Mouse (Mus musculus): ENCODE measurements around the gene Ccdc9. TPM values are rescaled to one million over a fixed set of nuclear protein-coding genes. Genes with fewer than 3 reads are reported as not detected.

The Ccdc9 gene
- polyA plus RNA-seq, 1 experiment from 2014 or later = 16.2 TPM

GRCm38 (mm10) chr7:16287016-16287415 is 421 bp upstream of the Ccdc9 start:
- DNase-seq (ENCODE audit: low spot score) (no peak), ATAC-seq (replicated peaks; ENCODE audit: insufficient number of reproducible peaks, low FRiP score, low TSS enrichment, low read depth) (no peak)
- peak overlapping the region; percentile 53 for H3K4me3 ChIP-seq (ENCODE audit: low read depth, low read length)
- H3K4me1 ChIP-seq (ENCODE audit: control insufficient read depth, insufficient read depth, low read length) = no peaks in the 10 kb centered on the region
- peak overlapping the region; percentile 37 for H3K4me2 ChIP-seq (ENCODE audit: low read depth, low read length)
- no peaks in the 10 kb centered on the region for H3K9me3 ChIP-seq (replicated peaks; ENCODE audit: control insufficient read depth, low read length)
- H3K36me3 ChIP-seq (replicated peaks; ENCODE audit: control insufficient read depth, insufficient read depth, low read depth, low read length) = peaks cover 7% of the 10 kb centered on the region; the same call in 1 of the 2 replicates
- peak overlapping the region; percentile 64 for H3K9ac ChIP-seq (replicated peaks; ENCODE audit: low read length)
- no peaks in the 10 kb centered on the region for H3K27me3 ChIP-seq (ENCODE audit: control insufficient read depth, insufficient read depth, low read length)
- WGBS = 82% methylated on average over 2 of the region's 2 CpGs
- H3K27ac ChIP-seq (replicated peaks; ENCODE audit: low read depth, low read length) = no peak overlapping the region

GRCm38 (mm10) chr7:16285450-16286025 is 1.1 kb downstream of the Ccdc9 start:
- Histone ChIP-seq H3K4me3 (ENCODE audit: low read depth, low read length) (peak overlapping the region; percentile 53), H3K9me3 (replicated peaks; ENCODE audit: control insufficient read depth, low read length) (no peaks in the 10 kb centered on the region), H3K9ac (replicated peaks; ENCODE audit: low read length) (peak overlapping the region; percentile 28), H3K36me3 (replicated peaks; ENCODE audit: control insufficient read depth, insufficient read depth, low read depth, low read length) (peaks cover 7% of the 10 kb centered on the region; the same call in 1 of the 2 replicates), H3K27me3 (ENCODE audit: control insufficient read depth, insufficient read depth, low read length) (no peaks in the 10 kb centered on the region), H3K27ac (replicated peaks; ENCODE audit: low read depth, low read length) (0 out of 2 replicates have a peak overlapping the region, but pooled peaks have one; percentile 13), H3K4me1 (ENCODE audit: control insufficient read depth, insufficient read depth, low read length) (no peaks in the 10 kb centered on the region), H3K4me2 (ENCODE audit: low read depth, low read length) (peak overlapping the region; percentile 55)
- 2% methylated on average over 14 of the region's 14 CpGs for WGBS
- ATAC-seq (replicated peaks; ENCODE audit: insufficient number of reproducible peaks, low FRiP score, low TSS enrichment, low read depth) = peak; percentile 66
- DNase-seq (ENCODE audit: low spot score) = peak; percentile 60

- Histone ChIP-seq H3K27me3 (ENCODE audit: control insufficient read depth, insufficient read depth, low read length) (no peaks in the 10 kb centered on the region), H3K36me3 (replicated peaks; ENCODE audit: control insufficient read depth, insufficient read depth, low read depth, low read length) (peaks cover 7% of the 10 kb centered on the region; the same call in 1 of the 2 replicates), H3K9ac (replicated peaks; ENCODE audit: low read length) (no peak overlapping the region), H3K4me3 (ENCODE audit: low read depth, low read length) (peak overlapping the region; percentile 53), H3K27ac (replicated peaks; ENCODE audit: low read depth, low read length) (no peak overlapping the region), H3K9me3 (replicated peaks; ENCODE audit: control insufficient read depth, low read length) (no peaks in the 10 kb centered on the region), H3K4me2 (ENCODE audit: low read depth, low read length) (no peak overlapping the region), H3K4me1 (ENCODE audit: control insufficient read depth, insufficient read depth, low read length) (no peaks in the 10 kb centered on the region)
- ATAC-seq (replicated peaks; ENCODE audit: insufficient number of reproducible peaks, low FRiP score, low TSS enrichment, low read depth) (no peak), DNase-seq (ENCODE audit: low spot score) (no peak)
- WGBS = 72% methylated on average over 9 of the region's 9 CpGs
Observed at GRCm38 (mm10) chr7:16284904-16285303, 1.7 kb downstream of the Ccdc9 start.

- Histone ChIP-seq H3K4me1 (ENCODE audit: control insufficient read depth, insufficient read depth, low read length) (no peaks in the 10 kb centered on the region), H3K4me3 (ENCODE audit: low read depth, low read length) (no peak overlapping the region), H3K9me3 (replicated peaks; ENCODE audit: control insufficient read depth, low read length) (no peaks in the 10 kb centered on the region), H3K27ac (replicated peaks; ENCODE audit: low read depth, low read length) (no peak overlapping the region), H3K36me3 (replicated peaks; ENCODE audit: control insufficient read depth, insufficient read depth, low read depth, low read length) (peaks cover 7% of the 10 kb centered on the region; the same call in 1 of the 2 replicates), H3K27me3 (ENCODE audit: control insufficient read depth, insufficient read depth, low read length) (no peaks in the 10 kb centered on the region), H3K9ac (replicated peaks; ENCODE audit: low read length) (no peak overlapping the region; the same call in 1 of the 2 replicates), H3K4me2 (ENCODE audit: low read depth, low read length) (no peak overlapping the region)
- WGBS = 89% methylated on average over 8 of the region's 8 CpGs
- no peak for DNase-seq (ENCODE audit: low spot score)
- ATAC-seq (replicated peaks; ENCODE audit: insufficient number of reproducible peaks, low FRiP score, low TSS enrichment, low read depth) = no peak
Observed at GRCm38 (mm10) chr7:16284001-16284400, 2.6 kb downstream of the Ccdc9 start.

GRCm38 (mm10) chr7:16282334-16282733 is 4.3 kb downstream of the Ccdc9 start:
- peaks cover 7% of the 10 kb centered on the region; the same call in 1 of the 2 replicates for H3K36me3 ChIP-seq (replicated peaks; ENCODE audit: control insufficient read depth, insufficient read depth, low read depth, low read length)
- H3K4me2 ChIP-seq (ENCODE audit: low read depth, low read length) = no peak overlapping the region
- H3K4me3 ChIP-seq (ENCODE audit: low read depth, low read length) = no peak overlapping the region
- DNase-seq (ENCODE audit: low spot score) (no peak), ATAC-seq (replicated peaks; ENCODE audit: insufficient number of reproducible peaks, low FRiP score, low TSS enrichment, low read depth) (no peak)
- H3K27ac ChIP-seq (replicated peaks; ENCODE audit: low read depth, low read length) = no peak overlapping the region
- no peaks in the 10 kb centered on the region for H3K4me1 ChIP-seq (ENCODE audit: control insufficient read depth, insufficient read depth, low read length)
- WGBS = 96% methylated on average over 13 of the region's 13 CpGs
- H3K9ac ChIP-seq (replicated peaks; ENCODE audit: low read length) = no peak overlapping the region
- no peaks in the 10 kb centered on the region for H3K9me3 ChIP-seq (replicated peaks; ENCODE audit: control insufficient read depth, low read length)
- no peaks in the 10 kb centered on the region for H3K27me3 ChIP-seq (ENCODE audit: control insufficient read depth, insufficient read depth, low read length)

- no peak for ATAC-seq (replicated peaks; ENCODE audit: insufficient number of reproducible peaks, low FRiP score, low TSS enrichment, low read depth)
- Histone ChIP-seq H3K4me2 (ENCODE audit: low read depth, low read length) (no peak overlapping the region), H3K9me3 (replicated peaks; ENCODE audit: control insufficient read depth, low read length) (no peaks in the 10 kb centered on the region), H3K36me3 (replicated peaks; ENCODE audit: control insufficient read depth, insufficient read depth, low read depth, low read length) (peaks cover 7% of the 10 kb centered on the region), H3K27me3 (ENCODE audit: control insufficient read depth, insufficient read depth, low read length) (no peaks in the 10 kb centered on the region), H3K4me1 (ENCODE audit: control insufficient read depth, insufficient read depth, low read length) (no peaks in the 10 kb centered on the region), H3K9ac (replicated peaks; ENCODE audit: low read length) (no peak overlapping the region), H3K27ac (replicated peaks; ENCODE audit: low read depth, low read length) (no peak overlapping the region), H3K4me3 (ENCODE audit: low read depth, low read length) (no peak overlapping the region)
- no peak for DNase-seq (ENCODE audit: low spot score)
- WGBS = 89% methylated on average over 11 of the region's 11 CpGs
Observed at GRCm38 (mm10) chr7:16280721-16281120, 5.9 kb downstream of the Ccdc9 start.

- Histone ChIP-seq H3K9ac (replicated peaks; ENCODE audit: low read length) (no peak overlapping the region), H3K4me1 (ENCODE audit: control insufficient read depth, insufficient read depth, low read length) (peaks cover 8% of the 10 kb centered on the region), H3K27ac (replicated peaks; ENCODE audit: low read depth, low read length) (no peak overlapping the region), H3K9me3 (replicated peaks; ENCODE audit: control insufficient read depth, low read length) (no peaks in the 10 kb centered on the region), H3K36me3 (replicated peaks; ENCODE audit: control insufficient read depth, insufficient read depth, low read depth, low read length) (no peaks in the 10 kb centered on the region; the same call in none of the 2 replicates), H3K4me2 (ENCODE audit: low read depth, low read length) (no peak overlapping the region), H3K4me3 (ENCODE audit: low read depth, low read length) (no peak overlapping the region), H3K27me3 (ENCODE audit: control insufficient read depth, insufficient read depth, low read length) (no peaks in the 10 kb centered on the region)
- WGBS = 86% methylated on average over 10 of the region's 10 CpGs
- DNase-seq (ENCODE audit: low spot score) (no peak), ATAC-seq (replicated peaks; ENCODE audit: insufficient number of reproducible peaks, low FRiP score, low TSS enrichment, low read depth) (no peak)
Observed at GRCm38 (mm10) chr7:16274922-16275890, 11.4 kb downstream of the Ccdc9 start.

- Histone ChIP-seq H3K9me3 (replicated peaks; ENCODE audit: control insufficient read depth, low read length) (no peaks in the 10 kb centered on the region), H3K4me2 (ENCODE audit: low read depth, low read length) (peak overlapping the region; percentile 97), H3K36me3 (replicated peaks; ENCODE audit: control insufficient read depth, insufficient read depth, low read depth, low read length) (no peaks in the 10 kb centered on the region; the same call in none of the 2 replicates), H3K27ac (replicated peaks; ENCODE audit: low read depth, low read length) (peak overlapping the region; percentile 81), H3K9ac (replicated peaks; ENCODE audit: low read length) (peak overlapping the region; percentile 74), H3K27me3 (ENCODE audit: control insufficient read depth, insufficient read depth, low read length) (no peaks in the 10 kb centered on the region), H3K4me1 (ENCODE audit: control insufficient read depth, insufficient read depth, low read length) (peaks cover 8% of the 10 kb centered on the region), H3K4me3 (ENCODE audit: low read depth, low read length) (peak overlapping the region; percentile 75)
- WGBS = 0% methylated on average over 18 of the region's 18 CpGs
- ATAC-seq (replicated peaks; ENCODE audit: insufficient number of reproducible peaks, low FRiP score, low TSS enrichment, low read depth) (peak; percentile 74), DNase-seq (ENCODE audit: low spot score) (peak; percentile 78)
Observed at GRCm38 (mm10) chr7:16273766-16274140, 12.8 kb downstream of the Ccdc9 start.
